Mouse (Mus musculus): ENCODE measurements around the gene Sbf2.

- no peak for TF ChIP-seq CTCF (IDR thresholded peaks at IDR 0.05; ENCODE audit: low read depth, low read length)
- no peak for TF ChIP-seq POLR2A (IDR thresholded peaks at IDR 0.05; ENCODE audit: borderline replicate concordance, low read depth, low read length)
Observed at GRCm38 (mm10) chr7:110267994-110268393, 346.7 kb downstream of the Sbf2 start.
